Mouse (Mus musculus) right cerebral cortex, postnatal 25 days (tissue): ENCODE measurements around the gene Zfp148.

ENCODE experiments used
- DNase-seq: peaks from one replicate; pipeline ENCODE4 v3.0.0; 2022

The Zfp148 gene

GRCm38 (mm10) chr16:33379944-33380881, at the start of gene Zfp148:
TSS of gene Zfp148 (plus strand) at chr16:33380836.
- DNase-seq = peak; percentile 93

GRCm38 (mm10) chr16:33333015-33333414, 47.6 kb upstream of the Zfp148 start:
- DNase-seq = no peak

DNA sequence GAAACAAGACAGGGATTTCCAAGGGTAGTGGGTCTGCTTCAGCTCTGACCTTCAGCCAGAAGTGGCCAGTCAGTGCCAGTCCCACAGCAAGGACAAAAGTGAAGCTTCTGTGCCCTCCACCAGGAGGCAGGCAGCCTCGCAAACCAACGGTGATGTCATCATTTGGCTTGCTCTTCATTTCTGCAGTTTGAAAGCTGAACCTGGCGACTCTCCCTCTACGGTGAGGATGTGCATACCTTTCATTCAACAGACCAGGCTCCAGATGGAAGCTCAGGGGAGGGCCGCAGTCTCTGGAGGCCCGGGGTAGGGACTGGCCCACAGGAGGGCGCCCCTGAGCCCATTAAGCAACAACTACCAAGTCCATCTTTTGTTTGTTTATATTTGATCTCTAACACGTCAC, 43.5 kb upstream of the Zfp148 start:
- DNase-seq = peak; percentile 64

DNA sequence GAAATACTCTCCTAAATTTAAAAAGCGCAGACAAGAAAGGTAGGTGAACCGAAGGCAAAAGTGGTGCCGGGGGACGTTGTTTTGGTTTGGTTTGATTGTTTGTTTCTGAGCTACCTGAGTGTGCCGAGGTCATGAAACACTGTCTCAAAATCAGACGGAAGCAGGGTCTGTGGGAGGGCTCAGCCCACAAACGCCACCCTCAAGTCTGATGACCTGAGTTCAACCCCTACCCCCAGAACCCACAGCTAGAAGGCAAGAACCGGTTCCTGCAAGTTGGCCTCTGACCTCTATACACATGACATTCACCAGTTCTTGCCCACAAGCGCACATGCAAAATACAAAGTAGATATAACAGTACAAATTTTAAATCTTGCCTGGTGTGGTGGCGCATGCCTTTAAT, 43.0 kb upstream of the Zfp148 start:
- no peak for DNase-seq

DNA sequence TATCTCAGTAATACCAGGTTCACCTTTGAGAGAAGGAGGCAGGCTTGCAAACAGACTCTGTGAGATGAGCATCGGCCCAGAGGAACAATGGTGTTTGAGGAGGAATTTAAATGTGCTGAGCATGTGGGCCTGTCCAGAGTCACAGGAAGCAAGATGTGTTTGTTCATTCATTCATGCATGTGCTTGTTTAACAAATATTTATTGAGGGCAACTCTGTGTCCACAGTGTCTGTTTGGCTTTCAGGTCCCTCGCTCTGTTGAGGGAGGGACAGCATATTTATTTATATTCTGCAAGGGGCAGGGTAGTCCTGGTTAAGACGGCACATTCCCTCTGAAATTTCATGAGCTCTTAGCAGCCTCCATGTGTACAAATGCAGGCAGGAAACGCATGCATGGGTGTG, 42.1 kb upstream of the Zfp148 start:
- DNase-seq = no peak

DNA sequence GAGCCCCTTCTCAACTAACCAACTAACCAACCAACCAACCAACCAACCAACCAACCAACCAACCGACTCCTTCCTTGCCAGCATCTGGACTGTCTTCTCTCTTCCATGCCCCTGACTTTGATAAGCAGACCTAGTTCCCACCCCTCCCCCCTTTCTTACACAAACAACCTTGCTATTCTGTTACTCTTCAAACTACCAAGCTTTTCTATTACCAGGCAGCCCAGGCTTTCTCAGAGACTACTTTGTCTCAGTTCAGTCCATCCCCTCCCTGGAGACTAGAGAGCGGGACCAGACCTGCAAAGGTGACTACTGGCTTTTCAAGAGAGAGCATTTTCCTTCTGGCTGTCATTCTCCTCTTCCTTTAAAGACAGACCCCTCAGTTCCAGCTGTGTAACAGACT, 41.2 kb upstream of the Zfp148 start:
- DNase-seq = no peak

GRCm38 (mm10) chr16:33342356-33342755, 38.3 kb upstream of the Zfp148 start:
- no peak for DNase-seq

GRCm38 (mm10) chr16:33343106-33343505, 37.5 kb upstream of the Zfp148 start:
- no peak for DNase-seq

DNA sequence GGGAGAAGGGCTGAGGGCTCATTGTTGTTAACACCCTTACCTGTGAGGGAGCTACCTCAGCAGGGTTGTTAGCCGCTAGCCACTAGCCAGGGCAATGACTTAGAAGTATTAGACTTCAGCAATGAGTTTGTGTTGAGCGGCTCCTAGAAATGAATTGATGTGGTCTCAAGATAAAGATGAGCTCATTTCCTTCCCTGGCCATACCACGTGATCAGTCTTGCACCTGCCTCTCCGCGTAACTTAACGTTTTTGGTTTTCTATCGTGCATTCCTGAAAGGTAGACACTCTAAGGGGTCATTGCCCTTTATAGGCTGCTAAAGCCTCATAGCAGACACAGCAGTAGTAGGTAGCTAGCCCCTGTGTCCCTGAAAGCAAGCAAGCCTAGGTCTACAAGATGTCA, 37.0 kb upstream of the Zfp148 start:
- no peak for DNase-seq

DNA sequence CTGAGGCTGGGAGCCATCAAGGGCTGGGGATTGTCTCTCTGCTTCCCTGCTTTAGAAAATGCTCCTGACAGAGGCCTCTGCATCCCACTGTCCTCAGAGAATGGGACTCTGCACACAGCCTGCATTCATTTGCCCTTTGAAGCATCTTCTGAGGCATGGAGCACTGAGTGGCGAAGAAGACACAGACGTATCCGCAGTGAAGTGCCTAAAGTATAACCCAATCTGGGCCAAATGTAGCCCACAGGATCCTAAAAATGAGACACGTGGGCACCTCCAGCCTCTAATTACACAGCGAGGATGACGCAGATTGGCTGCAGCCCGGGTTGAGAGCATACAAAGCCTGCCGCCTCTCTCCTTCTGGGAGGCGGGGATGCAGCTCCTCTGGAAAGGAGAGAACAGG, 36.3 kb upstream of the Zfp148 start:
- peak; percentile 73 for DNase-seq

GRCm38 (mm10) chr16:33344875-33345274, 35.8 kb upstream of the Zfp148 start:
- peak; percentile 31 for DNase-seq

- DNase-seq = no peak
These were observed 34.3 kb upstream of the Zfp148 start for GRCm38 (mm10) chr16:33346376-33346775.

DNA sequence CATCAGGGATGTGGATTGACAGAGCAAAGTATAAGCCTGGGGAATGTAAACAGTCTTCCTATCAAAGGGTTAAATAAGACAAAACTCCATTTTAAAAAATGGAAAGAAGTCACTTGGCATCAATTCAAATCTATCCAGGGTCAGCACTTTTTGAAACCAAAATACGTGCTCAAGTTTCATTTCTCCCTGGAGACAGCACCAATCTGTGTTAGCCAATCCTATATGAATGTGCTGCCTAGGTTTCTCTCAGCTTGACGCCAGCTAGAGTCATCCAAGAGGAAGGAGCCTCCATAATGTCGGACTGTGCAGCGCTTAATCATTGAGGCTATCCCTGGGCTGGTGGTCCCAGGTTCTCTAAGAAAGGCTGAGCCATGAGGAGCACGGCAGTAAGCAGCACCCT, 33.5 kb upstream of the Zfp148 start:
- DNase-seq = no peak

GRCm38 (mm10) chr16:33357805-33358204, 22.8 kb upstream of the Zfp148 start:
- DNase-seq = no peak

GRCm38 (mm10) chr16:33365772-33366171, 14.9 kb upstream of the Zfp148 start:
- DNase-seq = peak; percentile 22

DNA sequence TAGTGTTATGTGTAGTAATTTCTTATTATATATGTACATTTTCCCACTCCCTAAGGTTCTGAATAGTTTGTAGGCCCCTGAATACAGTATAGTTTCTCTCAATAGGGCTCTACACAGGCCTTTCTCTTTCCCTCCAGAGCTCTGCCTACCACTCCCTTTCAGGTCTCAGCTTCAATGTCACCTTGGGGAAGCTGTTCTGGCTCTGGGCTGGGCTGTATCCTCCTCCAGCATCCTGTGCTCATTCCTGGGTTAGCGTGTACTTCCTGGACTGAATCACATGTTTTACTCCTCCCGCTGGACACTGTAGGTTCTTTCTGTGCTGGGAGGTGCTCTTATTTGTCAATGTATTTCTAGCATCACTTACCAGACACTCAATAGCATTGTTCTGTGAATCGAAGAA, 12.0 kb upstream of the Zfp148 start:
- DNase-seq = no peak

DNA sequence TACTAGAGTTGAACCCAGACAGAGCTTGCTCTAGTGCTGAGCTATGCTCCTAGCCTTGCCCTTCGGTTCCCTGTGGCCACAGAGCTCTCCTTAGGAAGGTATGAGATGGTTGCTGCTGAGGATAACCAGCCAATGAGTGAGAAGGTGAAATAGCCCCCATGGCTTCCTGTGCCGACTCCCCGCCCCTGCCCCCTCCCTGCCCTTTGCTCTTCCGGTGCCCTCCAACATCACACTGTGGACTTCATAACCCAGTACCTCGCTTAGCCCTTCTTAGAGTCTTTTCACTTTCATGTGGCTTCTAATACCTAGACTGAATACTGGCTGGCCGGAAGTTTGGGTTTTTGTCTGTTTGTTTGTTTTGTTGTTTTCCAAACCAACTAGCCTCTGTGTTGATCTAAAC, 9.8 kb upstream of the Zfp148 start:
- DNase-seq = no peak

GRCm38 (mm10) chr16:33372611-33373010, 8.0 kb upstream of the Zfp148 start:
- DNase-seq = no peak

- DNase-seq = no peak
These were observed 7.3 kb upstream of the Zfp148 start for GRCm38 (mm10) chr16:33373326-33373725.

DNA sequence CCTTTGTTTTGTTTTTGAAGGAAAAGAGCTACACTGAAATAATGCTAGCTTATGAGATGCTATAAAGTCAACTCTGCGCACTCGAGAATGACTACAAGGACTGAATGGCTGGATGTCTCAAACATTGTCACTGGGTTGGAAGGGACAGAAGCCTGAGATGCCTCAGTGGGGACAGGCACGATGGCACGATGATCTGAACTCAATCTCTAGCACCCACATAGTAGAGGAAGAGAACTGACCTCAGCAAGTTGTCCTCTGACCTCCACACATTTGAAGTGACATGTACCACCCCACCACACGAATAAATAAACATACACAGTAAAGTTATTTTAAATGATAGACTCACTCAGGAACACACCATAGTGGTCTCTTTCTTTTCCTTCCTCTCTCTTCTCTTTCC, 4.4 kb upstream of the Zfp148 start:
- no peak for DNase-seq

DNA sequence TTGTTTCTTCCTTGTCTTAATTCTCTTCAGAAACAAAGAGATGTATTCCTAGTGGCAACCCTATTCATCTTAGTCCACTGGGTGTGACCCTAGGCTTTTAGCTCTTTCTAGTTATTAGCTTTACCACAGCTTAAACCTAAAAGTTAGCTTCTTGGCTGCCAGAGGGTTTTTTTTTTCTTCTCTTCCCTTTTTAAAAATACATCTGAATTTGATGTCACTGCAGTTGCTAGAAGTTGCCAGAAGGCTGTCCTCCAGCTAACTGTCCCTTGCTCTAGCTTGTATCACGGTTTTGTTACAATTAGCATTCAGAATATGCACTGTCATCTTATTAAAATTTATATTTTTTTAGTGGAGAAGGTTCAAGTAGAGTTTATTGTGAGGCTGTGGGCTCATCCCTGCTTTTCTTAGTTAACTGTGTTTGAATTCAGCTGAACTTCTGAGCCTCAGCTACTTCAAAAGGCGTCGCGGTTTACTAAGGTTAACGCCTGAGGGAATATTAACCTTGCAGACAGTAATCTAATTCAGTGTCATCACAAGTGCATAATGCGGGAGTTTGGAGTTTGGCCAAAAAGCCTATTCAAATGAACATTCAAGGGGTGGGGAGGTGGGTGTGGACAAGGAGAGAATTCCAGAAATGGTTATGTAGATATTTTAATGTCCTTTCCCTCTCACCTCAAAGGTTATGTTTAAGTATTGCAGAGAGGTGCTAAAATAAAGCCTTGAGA, 1.3 kb upstream of the Zfp148 start:
- no peak for DNase-seq

GRCm38 (mm10) chr16:33380882-33381613, 412 bp downstream of the Zfp148 start:
- DNase-seq = peak; percentile 63

DNA sequence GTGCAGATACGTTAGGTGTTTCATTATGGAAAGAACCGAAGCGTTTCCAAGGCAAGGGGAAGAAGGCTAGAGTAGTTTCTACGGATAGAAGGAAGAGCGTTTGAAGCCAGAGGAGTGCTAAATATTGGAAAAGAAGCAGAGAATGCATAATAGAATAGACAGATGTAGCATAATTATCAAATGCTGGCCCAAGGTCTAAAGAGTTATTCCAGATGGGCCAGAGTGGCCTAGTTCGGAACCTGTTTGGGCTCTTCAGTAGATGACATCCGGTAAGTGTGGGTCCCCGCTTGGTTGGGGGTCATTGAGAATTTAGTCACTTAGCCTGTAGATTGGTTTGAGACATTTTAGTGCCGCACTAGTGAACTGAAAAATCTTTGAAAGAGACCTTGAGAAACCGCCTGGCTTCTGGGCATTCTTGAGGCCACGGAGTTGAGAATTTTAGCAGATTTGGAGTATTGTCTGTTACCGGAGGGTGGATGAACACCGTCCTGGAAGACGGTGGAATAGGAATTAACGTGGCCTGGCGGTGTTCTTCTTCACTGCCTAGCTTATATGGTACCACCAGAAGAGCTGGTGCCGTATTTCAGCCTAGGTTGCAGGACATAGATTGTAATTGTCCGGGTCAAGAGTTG, 1.1 kb downstream of the Zfp148 start:
- peak; percentile 13 for DNase-seq
